Mouse (Mus musculus) limb, embryonic 11.5 days (tissue): ENCODE measurements at regions not wholly inside any gene's neighbourhood (a gene's known extent, or its start where the extent isn't known, plus 50 kb on each side); places are given as distances from the start of the nearest gene placed in this dataset.

Experiments
- ATAC-seq: fragments of 200-750 bp; cut with Nextera tagmentation; 2 replicates; pipeline ENCODE4 v1.8.0; 2017; ENCODE audit warnings: low read depth; ENCODE audit not compliant: insufficient number of reproducible peaks, low FRiP score, low TSS enrichment
- DNase-seq: peaks from one replicate; pipeline ENCODE4 v3.0.0-alpha.2; 2015; ENCODE audit warnings: low spot score
- H3K27ac ChIP-seq: fragments of 300-500 bp; sonication (generic); replicated peaks from 2 replicates; pipeline ENCODE4 v1.5.1; 2014; ENCODE audit warnings: low read depth, mild to moderate bottlenecking, low read length
- H3K27me3 ChIP-seq: fragments of 300-500 bp; sonication (generic); 2 replicates; pipeline ENCODE4 v1.6.1; 2014; ENCODE audit warnings: mild to moderate bottlenecking, low read length, mixed read lengths; ENCODE audit not compliant: control insufficient read depth, insufficient read depth
- H3K36me3 ChIP-seq: fragments of 300-500 bp; sonication (generic); 2 replicates; pipeline ENCODE4 v1.6.1; 2014; ENCODE audit warnings: mild to moderate bottlenecking, low read length, moderate library complexity, mixed read lengths; ENCODE audit not compliant: control insufficient read depth, insufficient read depth
- H3K4me1 ChIP-seq: fragments of 300-500 bp; sonication (generic); 2 replicates; pipeline ENCODE4 v1.6.1; 2014; ENCODE audit warnings: low read length, mixed read lengths; ENCODE audit not compliant: control insufficient read depth, insufficient read depth
- H3K4me2 ChIP-seq: fragments of 300-500 bp; sonication (generic); 2 replicates; pipeline ENCODE4 v1.6.1; 2014; ENCODE audit warnings: low read depth, mild to moderate bottlenecking, moderate library complexity; ENCODE audit not compliant: severe bottlenecking
- H3K4me3 ChIP-seq: fragments of 300-500 bp; sonication (generic); 2 replicates; pipeline ENCODE4 v1.5.1; 2014; ENCODE audit warnings: low read depth, low read length
- H3K9ac ChIP-seq: fragments of 300-500 bp; sonication (generic); 2 replicates; pipeline ENCODE4 v1.6.1; 2014; ENCODE audit warnings: mild to moderate bottlenecking, low read length
- H3K9me3 ChIP-seq: fragments of 300-500 bp; sonication (generic); 2 replicates; pipeline ENCODE4 v1.6.1; 2016; ENCODE audit warnings: low read length; ENCODE audit not compliant: control insufficient read depth
- WGBS: fragments of 180-500 bp; shearing (Covaris S2); extraction: QIAGEN DNeasy Blood & Tissue Kit; methylation state at CpG from one replicate; pipeline ENCODE4 v1.1.7; 2014; 5-methylcytosine and 5-hydroxymethylcytosine counted together

DNA sequence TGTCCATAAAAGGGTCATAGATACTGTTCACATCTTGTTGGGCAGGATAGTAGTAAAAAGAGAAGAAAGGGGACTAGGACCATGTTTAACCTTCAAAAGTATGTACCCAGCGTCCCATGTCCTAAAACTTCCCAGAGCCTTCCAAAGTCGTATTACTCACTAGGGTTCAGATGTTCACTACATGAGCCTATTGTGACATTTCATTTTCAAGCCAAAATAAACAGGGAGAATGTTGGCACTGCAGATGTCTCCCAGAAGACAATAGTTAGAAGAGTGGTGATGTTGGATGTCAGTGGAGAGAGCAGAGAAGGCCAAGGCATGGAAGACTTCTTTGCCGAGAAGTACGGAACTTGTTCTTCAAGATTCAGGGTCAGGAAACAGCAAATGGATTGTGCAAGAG, 187.9 kb downstream of the Mid1ip1 start:
- H3K27ac ChIP-seq: no peak overlapping the region
- ATAC-seq (no peak), DNase-seq (no peak)
- no peaks in the 10 kb centered on the region for H3K4me1 ChIP-seq
- no peak overlapping the region for H3K9ac ChIP-seq
- H3K27me3 ChIP-seq: no peaks in the 10 kb centered on the region
- no peaks in the 10 kb centered on the region for H3K36me3 ChIP-seq
- no peak overlapping the region for H3K4me3 ChIP-seq
- no peak overlapping the region for H3K4me2 ChIP-seq
- 87% methylated on average over 4 of the region's 4 CpGs for WGBS
- no peaks in the 10 kb centered on the region for H3K9me3 ChIP-seq

GRCm38 (mm10) chrX:10904072-10904471, 189.3 kb downstream of the Mid1ip1 start:
- no peak for ATAC-seq
- DNase-seq: no peak

GRCm38 (mm10) chrX:10904889-10905288, 190.1 kb downstream of the Mid1ip1 start:
- Histone ChIP-seq H3K36me3 (no peaks in the 10 kb centered on the region), H3K4me1 (no peaks in the 10 kb centered on the region), H3K9ac (no peak overlapping the region), H3K4me2 (no peak overlapping the region), H3K9me3 (no peaks in the 10 kb centered on the region), H3K27ac (no peak overlapping the region), H3K27me3 (no peaks in the 10 kb centered on the region), H3K4me3 (no peak overlapping the region)
- ATAC-seq: no peak
- no peak for DNase-seq
- 78% methylated on average over 3 of the region's 3 CpGs for WGBS

More at GRCm38 (mm10) chrX:10904072-10904471, 189.3 kb downstream of the Mid1ip1 start:
- 94% methylated on average over 6 of the region's 6 CpGs for WGBS
- Histone ChIP-seq H3K36me3 (no peaks in the 10 kb centered on the region), H3K27me3 (no peaks in the 10 kb centered on the region), H3K27ac (no peak overlapping the region), H3K4me2 (no peak overlapping the region), H3K4me1 (no peaks in the 10 kb centered on the region), H3K9ac (no peak overlapping the region), H3K4me3 (no peak overlapping the region), H3K9me3 (no peaks in the 10 kb centered on the region)

GRCm38 (mm10) chrX:10911127-10912061, 196.6 kb downstream of the Mid1ip1 start:
- 88% methylated on average over 14 of the region's 14 CpGs for WGBS
- H3K9ac ChIP-seq: no peak overlapping the region
- H3K27ac ChIP-seq: no peak overlapping the region
- ATAC-seq: no peak
- H3K4me3 ChIP-seq: no peak overlapping the region
- no peak for DNase-seq
- no peak overlapping the region for H3K4me2 ChIP-seq
- no peaks in the 10 kb centered on the region for H3K36me3 ChIP-seq
- H3K9me3 ChIP-seq: no peaks in the 10 kb centered on the region
- H3K4me1 ChIP-seq: no peaks in the 10 kb centered on the region
- no peaks in the 10 kb centered on the region for H3K27me3 ChIP-seq
